Mouse (Mus musculus): ENCODE measurements around the gene Emd. TPM values are rescaled to one million over a fixed set of nuclear protein-coding genes. Genes with fewer than 3 reads are reported as not detected.

Gene Emd
- polyA plus RNA-seq, 1 experiment from 2014 or later, result 30.7 TPM

DNA sequence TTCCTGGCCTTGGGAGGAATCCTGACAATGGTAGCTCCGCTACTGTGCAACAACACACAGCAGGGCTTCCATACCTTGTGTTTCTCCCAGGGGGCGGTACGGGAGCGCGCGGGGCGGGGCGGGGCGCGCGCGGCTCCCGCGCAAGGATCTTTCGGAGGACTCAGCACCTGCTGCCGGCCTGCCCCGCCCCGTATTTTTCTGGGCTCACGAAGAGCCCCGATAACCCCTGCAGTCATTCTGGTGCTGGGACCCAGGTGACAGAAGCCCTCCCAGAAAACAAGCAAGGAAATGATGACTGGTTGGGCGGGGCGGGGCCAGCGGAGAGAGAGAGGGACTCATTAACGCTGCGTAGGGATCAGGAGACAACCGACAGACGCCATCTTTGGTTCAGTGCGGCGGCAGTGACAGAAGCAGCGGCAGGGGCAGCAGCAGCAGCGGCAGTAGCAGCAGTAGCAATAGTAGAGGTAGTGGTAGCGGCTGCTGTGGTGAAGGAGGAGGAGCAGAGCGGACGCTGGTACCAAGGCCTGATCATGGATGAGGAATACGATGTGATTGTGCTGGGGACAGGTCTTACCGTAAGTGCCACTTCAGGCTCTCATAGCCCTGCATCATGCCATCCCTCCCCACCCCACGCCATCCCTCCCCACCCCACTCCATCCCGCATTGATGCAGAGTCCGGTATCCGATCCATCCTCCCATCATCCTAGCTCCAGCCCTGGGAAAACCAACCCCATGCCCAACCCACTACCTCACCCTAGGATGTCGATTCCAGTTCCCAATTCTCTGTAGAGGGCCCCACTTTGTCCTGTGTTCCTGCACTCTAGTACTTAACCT, 50.6 kb downstream of the Emd start, which contains the start of gene Gdi1:
TSS of gene Gdi1 (plus strand) at position 132 of the 834 bp plus-strand sequence.
- Histone ChIP-seq H3K4me1 (replicated peaks; ENCODE audit: control insufficient read depth, insufficient read depth, low read length) (peaks cover 5% of the 10 kb centered on the region; the same call in 1 of the 2 replicates), H3K9me3 (ENCODE audit: control insufficient read depth, low read length) (no peaks in the 10 kb centered on the region), H3K27me3 (replicated peaks; ENCODE audit: control insufficient read depth, insufficient read depth, low read length) (no peaks in the 10 kb centered on the region), H3K4me2 (ENCODE audit: low read length) (peak within 1 kb of the TSS; percentile 59), H3K4me3 (ENCODE audit: low read depth, low read length) (peak within 1 kb of the TSS; percentile 53), H3K27ac (ENCODE audit: low read depth) (peak within 1 kb of the TSS; percentile 75; the same call in 1 of the 2 replicates), H3K9ac (ENCODE audit: low read length) (peak within 1 kb of the TSS; percentile 55), H3K36me3 (ENCODE audit: control insufficient read depth, insufficient read depth, low read length) (peaks cover 50% of the 10 kb centered on the region)
- ATAC-seq (replicated peaks; ENCODE audit: low FRiP score, low TSS enrichment, low read depth) (peak; percentile 91), DNase-seq (ENCODE audit: low spot score) (peak; percentile 92)
- WGBS, result 9% methylated on average over 41 of the region's 41 CpGs

Small RNAs within 50 kb of the gene (microRNA-seq; reads per million reads assigned to microRNA genes)
- 0.93 reads per million, percentile 6 among the genes with 10 or more reads in this experiment for gene Mir7091

Other genes with a start within 250 kb of the Emd start
- 50.8 and 55.8 TPM in 2 replicates for gene Irak1, start 230.8 kb upstream of the Emd start, polyA plus RNA-seq (2014; fragmentation: Nextera tagmentation; extraction: Ambion mirVana)
- gene Opn1mw, start 127.2 kb upstream of the Emd start, polyA plus RNA-seq (2014; fragmentation: Nextera tagmentation; extraction: Ambion mirVana), result not detected in 2 replicates
- 10.5 and 11.2 TPM in 2 replicates for gene Mecp2, start 119.3 kb upstream of the Emd start, polyA plus RNA-seq (2014; fragmentation: Nextera tagmentation; extraction: Ambion mirVana)
- gene Tex28, start 86.8 kb upstream of the Emd start, polyA plus RNA-seq (2014; fragmentation: Nextera tagmentation; extraction: Ambion mirVana), result not detected in 2 replicates
- 0.07 and 0.09 TPM in 2 replicates for gene Tktl1, start 77.4 kb upstream of the Emd start, polyA plus RNA-seq (2014; fragmentation: Nextera tagmentation; extraction: Ambion mirVana)
- 495 and 548 TPM in 2 replicates for gene Flna, start 4.9 kb upstream of the Emd start, polyA plus RNA-seq (2014; fragmentation: Nextera tagmentation; extraction: Ambion mirVana)
- 990 and 1,020 TPM in 2 replicates for gene Rpl10, start 16.1 kb downstream of the Emd start, polyA plus RNA-seq (2014; fragmentation: Nextera tagmentation; extraction: Ambion mirVana)
- gene Taz, start 27.2 kb downstream of the Emd start, polyA plus RNA-seq (2014; fragmentation: Nextera tagmentation; extraction: Ambion mirVana), result 60.6 and 67.6 TPM in 2 replicates
- gene Dnase1l1, start 27.6 kb downstream of the Emd start, polyA plus RNA-seq (2014; fragmentation: Nextera tagmentation; extraction: Ambion mirVana), result 10.1 and 10.6 TPM in 2 replicates
- 103 and 107 TPM in 2 replicates for gene Atp6ap1, start 42.4 kb downstream of the Emd start, polyA plus RNA-seq (2014; fragmentation: Nextera tagmentation; extraction: Ambion mirVana)
- 165 and 194 TPM in 2 replicates for gene Gdi1, start 50.3 kb downstream of the Emd start, polyA plus RNA-seq (2014; fragmentation: Nextera tagmentation; extraction: Ambion mirVana)
- 50.4 and 55.0 TPM in 2 replicates for gene Fam50a, start 58.3 kb downstream of the Emd start, polyA plus RNA-seq (2014; fragmentation: Nextera tagmentation; extraction: Ambion mirVana)
- gene Plxna3, start 74.4 kb downstream of the Emd start, polyA plus RNA-seq (2014; fragmentation: Nextera tagmentation; extraction: Ambion mirVana), result 11.9 and 13.1 TPM in 2 replicates
- gene Lage3, start 98.9 kb downstream of the Emd start, polyA plus RNA-seq (2014; fragmentation: Nextera tagmentation; extraction: Ambion mirVana), result 99.2 and 108 TPM in 2 replicates
- 74.7 and 79.1 TPM in 2 replicates for gene Ubl4a, start 118.5 kb downstream of the Emd start, polyA plus RNA-seq (2014; fragmentation: Nextera tagmentation; extraction: Ambion mirVana)
- gene Slc10a3, start 118.7 kb downstream of the Emd start, polyA plus RNA-seq (2014; fragmentation: Nextera tagmentation; extraction: Ambion mirVana), result 16.8 and 18.7 TPM in 2 replicates
- gene Fam3a, start 138.6 kb downstream of the Emd start, polyA plus RNA-seq (2014; fragmentation: Nextera tagmentation; extraction: Ambion mirVana), result 35.6 and 36.7 TPM in 2 replicates
- 20.2 TPM in 2 replicates for gene Ikbkg, start 138.6 kb downstream of the Emd start, polyA plus RNA-seq (2014; fragmentation: Nextera tagmentation; extraction: Ambion mirVana)
- gene G6pdx, start 174.5 kb downstream of the Emd start, polyA plus RNA-seq (2014; fragmentation: Nextera tagmentation; extraction: Ambion mirVana), result 52.9 TPM in 2 replicates
- not detected in 2 replicates for gene Gm6880, start 226.7 kb downstream of the Emd start, polyA plus RNA-seq (2014; fragmentation: Nextera tagmentation; extraction: Ambion mirVana)